Mouse (Mus musculus): ENCODE measurements around the gene Nfrkb. TPM values are rescaled to one million over a fixed set of nuclear protein-coding genes. Genes with fewer than 3 reads are reported as not detected.

Nfrkb gene
- polyA plus RNA-seq (2012; rRNA removed) = 4.3 and 5.9 TPM in 2 replicates

DNA sequence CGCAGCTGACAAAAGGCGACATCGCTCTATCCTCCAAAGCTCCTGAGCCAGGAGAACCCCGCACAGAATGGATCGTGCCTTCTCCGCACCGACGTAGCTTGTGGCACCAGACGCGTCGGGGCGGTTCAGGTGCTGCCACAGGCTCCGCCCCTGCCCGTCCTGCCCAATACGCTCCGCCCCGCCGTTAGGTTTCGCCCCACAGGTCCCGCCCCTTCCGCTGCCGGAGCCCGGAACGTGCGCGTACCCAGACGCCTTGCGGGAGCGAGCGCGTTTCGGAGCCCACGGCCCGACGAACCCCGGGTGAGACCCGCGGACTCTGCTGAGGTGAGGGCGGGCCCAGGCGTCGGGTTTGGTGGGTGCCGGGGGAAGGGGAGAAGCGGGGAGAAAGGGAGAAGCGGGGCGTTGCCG is at the start of gene Nfrkb:
Gene Nfrkb, plus strand, starts transcription at position 246 of the 408 bp plus-strand sequence.

DNA sequence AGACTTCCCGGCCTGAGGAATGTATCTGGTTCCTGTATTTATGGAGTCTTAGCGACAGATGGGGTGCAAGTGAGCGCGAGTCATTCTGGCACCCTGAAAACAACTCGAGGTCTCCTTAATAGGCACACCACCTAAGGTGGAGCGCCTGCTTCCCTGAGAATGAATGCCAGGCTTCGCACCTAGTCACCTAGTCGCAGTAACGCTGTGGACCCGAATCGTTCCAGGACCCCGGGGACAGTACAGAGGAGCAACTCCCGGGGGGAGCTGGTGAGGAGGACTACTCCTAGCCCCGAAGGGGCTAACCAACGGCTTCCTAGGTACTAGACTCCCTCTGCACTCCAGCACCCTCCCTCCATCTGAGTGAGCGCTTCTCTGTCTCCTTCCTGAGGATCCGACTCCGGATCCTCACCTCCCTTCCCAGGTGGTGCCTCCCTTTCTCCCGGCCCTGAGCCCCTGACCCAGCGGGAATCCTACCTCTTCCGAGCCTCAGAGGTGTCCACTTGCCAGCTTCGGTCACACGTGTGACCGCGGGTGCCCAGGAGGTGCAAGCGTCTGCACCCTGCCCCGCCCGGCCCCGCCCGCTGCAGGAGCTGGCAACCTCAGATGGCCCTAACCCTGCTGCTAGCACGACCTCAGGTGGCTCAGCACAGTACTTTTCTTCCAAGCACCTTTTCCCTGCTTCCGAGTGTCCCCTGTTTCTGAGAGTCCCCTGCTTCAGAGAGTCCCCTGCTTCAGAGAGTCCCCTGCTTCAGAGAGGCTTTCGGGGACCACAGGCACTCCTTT is 77.9 kb downstream of the Nfrkb start, which contains the start of gene Tmem45b:
Gene Tmem45b, minus strand, starts transcription at position 771 of the 783 bp plus-strand sequence.

Other genes starting within 250 kb of the Nfrkb start
- gene Aplp2, start 174.4 kb upstream of the Nfrkb start, polyA plus RNA-seq (2012; rRNA removed) = 120 and 134 TPM in 2 replicates
- gene Prdm10, start 105.7 kb upstream of the Nfrkb start, polyA plus RNA-seq (2012; rRNA removed) = 4.9 and 5.5 TPM in 2 replicates
- not detected in 2 replicates for gene Tmem45b, start 78.3 kb downstream of the Nfrkb start, polyA plus RNA-seq (2012; rRNA removed)

All from liver, embryonic 14 days (tissue).